Mouse (Mus musculus): ENCODE data around the gene Pitx2.

GRCm38 (mm10) chr3:129195816-129196549 is 3.7 kb upstream of the Pitx2 start:
- no peak for TF ChIP-seq POLR2A (IDR thresholded peaks at IDR 0.05; ENCODE audit: borderline replicate concordance, extremely low read depth, low read depth, low read length)
- TF ChIP-seq CTCF (IDR thresholded peaks at IDR 0.05; ENCODE audit: insufficient read depth, low read length), result no peak

All from lung, adult 2 months (tissue).